Mouse (Mus musculus) heart, postnatal 25 days (tissue): ENCODE results near the gene Rps9. TPM values are rescaled to one million over a fixed set of nuclear protein-coding genes. Genes with fewer than 3 reads are reported as not detected.

Experiments
- DNase-seq: peaks from one replicate; pipeline ENCODE4 v3.0.0; 2022; ENCODE audit warnings: low spot score
- intact Hi-C: fragments of 180-260 bp; cut with DNase I; formaldehyde crosslinking; loops from one replicate; pipeline ENCODE4 v1.15.1; 2025
- total RNA-seq, 2 experiments: library from RNA; stranded (reverse); gene quantifications; 2 replicates each; pipeline ENCODE4 v1.2.3; 2021

Gene Rps9
- total RNA-seq, result 100 to 1,000 TPM; 589 to 617 TPM

DNA sequence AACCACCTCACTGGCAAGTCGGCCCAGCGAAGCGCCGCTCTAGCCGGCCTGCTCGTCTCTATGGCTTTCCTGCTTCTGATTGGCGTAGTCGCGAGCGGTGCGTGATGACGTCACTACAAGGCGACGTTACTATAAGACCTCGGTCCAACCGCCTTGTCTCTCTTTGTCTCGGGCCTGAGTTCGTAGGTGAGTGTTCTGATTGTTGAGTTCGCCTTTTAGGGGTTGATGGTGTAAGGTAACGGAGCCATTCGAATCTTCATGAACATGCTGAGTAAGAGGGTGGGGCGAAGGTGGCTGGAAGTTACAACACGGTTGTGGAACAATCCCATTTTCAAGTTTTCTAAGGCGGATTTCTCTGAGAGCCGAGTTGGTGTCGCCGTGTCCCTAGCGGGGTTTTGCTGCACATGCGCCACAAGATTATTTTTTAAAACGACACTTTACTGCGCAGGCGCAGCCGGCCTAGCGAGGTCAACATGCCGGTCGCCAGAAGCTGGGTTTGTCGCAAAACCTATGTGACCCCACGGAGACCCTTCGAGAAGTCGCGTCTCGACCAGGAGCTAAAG is at the start of gene Rps9:
TSS of gene Rps9 (plus strand) at position 115 of the 563 bp plus-strand sequence.
- intact Hi-C loops, result loop anchor here (10.0 kb wide), 3 partner anchors 451 to 951 kb away; partner anchors contain the start of genes Leng9 and Ppp6r1
- peak; percentile 93 for DNase-seq

DNA sequence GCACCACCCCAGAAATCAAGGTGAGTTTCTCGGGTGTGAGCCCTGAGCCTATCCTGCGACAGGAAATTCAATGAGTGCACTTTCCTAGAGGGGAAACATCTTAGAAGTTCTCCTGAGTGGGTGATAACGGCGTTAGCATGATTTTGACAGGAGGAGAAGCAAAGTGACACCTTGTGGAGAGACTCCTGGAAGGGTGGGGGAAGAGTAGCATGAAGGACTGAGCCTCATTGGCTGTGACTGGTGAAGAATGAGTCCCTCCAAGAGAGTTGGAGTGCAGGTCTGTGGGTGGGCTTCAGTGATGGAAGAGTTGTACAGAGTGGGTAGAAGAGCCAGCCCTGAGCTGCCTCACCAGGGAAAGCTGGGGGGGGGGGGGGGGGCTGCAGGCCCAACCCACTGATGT is 46.8 kb upstream of the Rps9 start:
- intact Hi-C loops, result no loop called here

DNA sequence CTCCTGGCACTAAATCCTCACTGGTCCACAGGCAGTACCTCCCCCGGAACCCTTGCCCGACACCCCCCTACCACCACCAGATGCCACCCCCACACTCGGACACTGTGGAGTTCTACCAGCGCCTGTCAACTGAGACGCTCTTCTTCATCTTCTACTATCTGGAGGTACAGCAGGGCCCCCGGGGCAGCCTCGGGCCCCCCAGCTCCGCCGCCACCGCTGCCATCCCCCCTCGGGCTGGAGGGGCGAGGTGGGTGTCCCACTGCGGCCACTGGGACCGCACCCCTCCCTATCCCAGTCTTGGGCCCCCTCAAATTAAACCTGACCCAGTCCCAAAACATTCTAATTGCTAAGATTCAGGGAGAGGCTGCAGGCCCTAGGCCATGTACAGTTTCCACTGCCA is 45.2 kb upstream of the Rps9 start:
- no peak for DNase-seq
- intact Hi-C loops, result no loop called here

More for the DNA sequence above, 46.8 kb upstream of the Rps9 start:
- DNase-seq, result no peak

GRCm38 (mm10) chr7:3664524-3665214 is 39.1 kb upstream of the Rps9 start:
- intact Hi-C loops, result loop anchor here (1.0 kb wide), 1 partner anchor 18 kb away; no protein-coding TSS in a partner anchor
- no peak for DNase-seq

DNA sequence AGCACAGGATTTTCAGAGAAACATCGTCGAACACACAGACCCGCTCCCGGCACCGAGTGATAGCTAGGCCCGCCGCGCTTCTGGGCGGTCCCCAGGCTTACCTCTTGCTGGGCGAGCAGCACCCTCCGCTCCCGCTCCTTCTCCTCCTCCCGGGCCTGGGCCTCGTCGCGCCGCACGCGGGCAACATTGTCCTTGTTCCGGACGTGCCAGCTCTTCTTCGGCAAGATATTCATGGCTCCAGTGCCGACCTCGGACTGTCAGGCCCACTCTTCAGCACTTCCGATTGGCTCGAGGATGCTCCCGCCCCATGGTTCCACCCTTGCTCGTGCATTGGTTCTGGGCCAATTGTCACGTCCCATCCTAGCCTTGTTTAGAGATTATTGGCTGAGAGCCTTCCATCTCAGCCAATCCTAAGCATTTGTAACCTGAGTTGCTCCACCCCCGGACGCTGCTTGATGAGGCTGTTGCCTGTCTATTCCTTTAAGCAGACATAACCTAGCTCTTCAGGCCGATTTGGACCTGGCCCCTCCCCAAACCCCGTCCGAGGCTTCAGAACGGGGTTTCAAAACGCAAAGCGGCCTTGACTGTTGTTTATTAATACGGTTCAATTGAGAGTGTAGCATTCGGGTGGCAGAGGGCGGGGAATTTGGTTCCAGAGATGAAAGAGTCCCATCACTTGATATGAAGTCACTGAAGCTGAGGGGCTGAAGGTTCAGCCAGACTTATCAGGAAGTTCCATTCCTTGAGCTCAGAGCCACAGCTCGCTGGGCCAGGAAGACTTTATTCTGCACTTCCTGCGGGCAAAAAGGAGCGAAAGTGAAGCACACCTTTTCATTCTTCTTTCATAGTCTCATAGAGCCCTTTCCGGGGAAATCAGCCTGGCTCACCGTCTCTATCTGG is 38.3 kb upstream of the Rps9 start, which contains the start of gene Leng1:
TSS of gene Leng1 (minus strand) at position 626 of the 900 bp plus-strand sequence.
- intact Hi-C loops, result loop anchor here (1.0 kb wide), 1 partner anchor 27 kb away; the partner anchor contains the start of gene Tsen34
- peak; percentile 96 for DNase-seq

DNA sequence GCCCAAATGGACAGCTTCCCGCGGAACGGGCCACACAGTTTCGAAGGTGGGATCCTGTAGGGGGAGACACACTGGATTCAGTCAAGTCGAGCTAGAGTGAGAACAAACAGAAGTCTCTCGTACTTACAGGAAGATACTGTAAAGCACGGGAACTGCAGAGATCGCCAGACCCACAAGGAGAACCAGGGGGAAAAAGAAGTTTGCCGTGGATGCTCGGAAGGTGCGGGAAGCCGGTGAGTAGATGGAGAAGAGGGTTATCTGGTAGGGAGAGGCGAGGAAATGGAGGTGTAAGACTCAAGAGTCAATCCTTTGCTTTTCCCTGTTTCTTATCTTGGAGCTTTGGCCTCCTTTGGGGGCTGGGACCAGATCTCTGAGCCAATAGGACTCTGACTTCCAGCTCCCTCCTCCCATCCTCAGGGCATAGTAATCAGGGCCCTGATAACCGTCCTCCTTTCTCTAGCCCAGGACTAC is 36.8 kb upstream of the Rps9 start:
- no peak for DNase-seq
- intact Hi-C loops, result loop anchor here (1.0 kb wide), 1 partner anchor 25 kb away; the partner anchor contains the start of gene Tsen34

- peak; percentile 37 for DNase-seq
- intact Hi-C loops, result loop anchor here (10.0 kb wide), 1 partner anchor 800 kb away; no protein-coding TSS in a partner anchor
These were observed 29.1 kb upstream of the Rps9 start for GRCm38 (mm10) chr7:3674507-3675227.

- intact Hi-C loops, result loop anchor here (10.0 kb wide), 1 partner anchor 800 kb away; no protein-coding TSS in a partner anchor
- no peak for DNase-seq
These were observed 28.6 kb upstream of the Rps9 start for GRCm38 (mm10) chr7:3675228-3675548.

- no peak for DNase-seq
- intact Hi-C loops, result loop anchor here (2.0 to 10.0 kb wide), 2 partner anchors 30 to 798 kb away; no protein-coding TSS in a partner anchor
These were observed 27.4 kb upstream of the Rps9 start for GRCm38 (mm10) chr7:3676371-3676770.

DNA sequence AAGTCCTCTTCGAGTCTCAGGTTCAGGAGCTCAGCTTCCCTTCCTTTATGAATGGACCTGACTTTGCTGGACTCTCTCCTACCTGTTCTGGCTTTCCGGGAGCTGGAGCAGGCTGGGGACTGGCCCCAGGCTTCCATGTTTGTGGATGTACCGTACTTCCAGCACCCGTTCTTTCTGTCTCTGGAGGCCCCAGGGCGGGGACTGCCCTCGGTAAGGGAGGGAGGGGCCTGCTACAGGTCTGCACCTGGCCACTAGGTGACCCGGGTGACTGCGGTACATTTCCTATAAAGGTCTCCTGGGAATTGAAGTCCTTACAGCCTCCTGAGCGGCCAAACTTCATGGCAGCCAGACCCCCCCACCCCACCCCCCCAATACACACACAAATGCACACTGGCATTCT is 26.5 kb upstream of the Rps9 start, which contains the start of gene Tmc4:
TSS of gene Tmc4 (minus strand) at position 212 of the 400 bp plus-strand sequence.
- no peak for DNase-seq
- intact Hi-C loops, result loop anchor here (2.0 to 10.0 kb wide), 2 partner anchors 29 to 797 kb away; no protein-coding TSS in a partner anchor

- no peak for DNase-seq
- intact Hi-C loops, result no loop called here
These were observed 19.8 kb upstream of the Rps9 start for GRCm38 (mm10) chr7:3683908-3684550.

DNA sequence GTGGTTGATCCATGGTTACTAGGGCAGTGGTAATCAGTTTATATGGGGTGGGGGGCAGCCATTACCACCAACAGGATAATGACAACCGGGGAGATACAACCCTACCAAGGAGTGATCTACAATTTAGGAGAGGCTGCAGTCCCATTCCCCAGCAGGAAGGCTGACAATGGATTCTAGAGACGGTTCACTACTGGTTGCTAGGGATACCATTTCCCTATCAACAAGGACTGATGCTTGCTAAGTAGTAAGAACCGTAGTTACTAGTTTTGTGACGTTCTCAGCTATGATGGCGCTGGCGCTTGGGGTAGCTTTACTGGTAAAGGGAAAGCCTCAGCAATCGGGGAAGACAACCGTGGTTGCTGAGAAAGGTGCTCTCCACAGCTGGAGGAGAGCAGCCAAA is 19.1 kb upstream of the Rps9 start:
- no peak for DNase-seq
- intact Hi-C loops, result no loop called here

GRCm38 (mm10) chr7:3685400-3686187 is 18.2 kb upstream of the Rps9 start:
- intact Hi-C loops, result no loop called here
- no peak for DNase-seq

DNA sequence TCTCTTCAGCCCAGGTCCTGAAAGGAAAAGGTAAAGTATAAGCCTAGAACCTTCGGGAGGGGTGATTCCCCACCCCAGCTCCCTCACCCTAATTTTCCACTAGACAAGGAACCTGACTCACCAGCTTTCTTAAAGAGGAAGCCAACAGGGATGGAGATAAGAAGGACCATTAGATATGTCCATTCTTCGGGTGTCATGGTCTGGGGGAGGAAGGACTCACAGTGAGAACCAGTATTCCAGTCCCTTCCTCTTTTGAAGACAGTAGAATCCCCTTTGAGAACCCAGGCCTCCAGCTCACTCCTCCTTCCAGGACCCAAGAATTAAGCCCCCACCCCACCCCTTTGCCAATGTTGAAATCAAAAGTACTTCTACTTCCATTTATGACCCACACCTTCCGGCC is 11.9 kb upstream of the Rps9 start:
- intact Hi-C loops, result loop anchor here (1.0 to 10.0 kb wide), 5 partner anchors 13 to 1103 kb away; partner anchors contain the start of genes Cnot3, Rdh13 and Rpl28
- no peak for DNase-seq

GRCm38 (mm10) chr7:3692382-3692986 is 11.3 kb upstream of the Rps9 start, which contains the start of gene Tsen34:
Gene Tsen34, plus strand, starts transcription at chr7:3692863.
- DNase-seq, result no peak
- intact Hi-C loops, result loop anchor here (1.0 to 10.0 kb wide), 5 partner anchors 14 to 1102 kb away; partner anchors contain the start of genes Cnot3, Rdh13 and Rpl28

DNA sequence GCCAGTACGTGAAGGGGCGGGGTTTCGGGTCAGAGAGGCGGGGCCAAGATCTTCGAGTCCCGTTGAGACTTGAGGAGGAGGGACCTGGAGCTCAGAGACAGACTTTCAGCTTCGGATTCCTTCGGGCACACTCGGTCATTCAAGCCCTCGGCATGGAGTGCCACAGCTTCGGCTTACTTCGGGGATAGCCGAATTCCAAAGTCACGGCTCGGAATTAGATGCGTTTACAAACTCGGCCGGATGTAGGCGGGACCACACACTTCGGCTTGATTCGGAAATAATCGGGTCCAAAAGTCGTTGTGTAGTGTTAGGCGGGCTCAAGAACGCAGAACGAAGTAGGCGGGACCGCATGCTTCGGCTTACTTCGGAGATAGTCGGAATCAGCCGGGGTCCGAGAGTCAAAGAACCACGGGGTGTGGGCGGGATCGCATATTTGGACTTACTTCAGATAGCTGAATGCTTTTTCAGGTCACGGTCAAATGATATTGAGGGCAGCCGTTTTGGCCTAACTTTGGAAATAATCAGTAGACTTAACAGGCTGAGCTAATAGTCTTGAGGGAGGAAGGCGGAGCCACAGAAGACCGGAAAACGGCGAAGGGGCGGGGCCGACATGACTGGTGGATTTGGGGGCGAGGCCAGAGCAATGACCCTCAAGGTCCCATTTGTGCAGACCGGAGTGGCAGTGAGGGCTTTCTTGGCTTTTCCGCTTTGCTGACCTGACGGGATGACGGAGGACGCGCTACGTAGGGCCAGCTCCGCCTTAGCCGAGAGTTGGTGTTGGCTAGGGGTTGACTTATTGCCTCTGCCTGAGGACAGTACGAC is 10.6 kb upstream of the Rps9 start, which contains the start of gene Mboat7:
TSS of gene Mboat7 (minus strand) at position 537 of the 822 bp plus-strand sequence.
- peak; percentile 94 for DNase-seq
- intact Hi-C loops, result loop anchor here (1.0 to 10.0 kb wide), 5 partner anchors 14 to 1102 kb away; partner anchors contain the start of genes Cnot3, Rdh13 and Rpl28
